Mouse (Mus musculus) heart, embryonic 12.5 days (tissue): ENCODE measurements around the gene Elavl3. TPM values are rescaled to one million over a fixed set of nuclear protein-coding genes. Genes with fewer than 3 reads are reported as not detected.

Experiments used
- ATAC-seq: fragments of 200-750 bp; cut with Nextera tagmentation; 2 replicates; pipeline ENCODE4 v1.8.0; 2017; ENCODE audit warnings: moderate TSS enrichment, moderate library complexity; ENCODE audit not compliant: insufficient number of reproducible peaks, low FRiP score
- H3K27ac ChIP-seq: fragments of 300-500 bp; sonication (generic); 2 replicates; pipeline ENCODE4 v1.5.1; 2016; ENCODE audit warnings: mild to moderate bottlenecking, moderate library complexity; ENCODE audit not compliant: poor library complexity, severe bottlenecking
- H3K27me3 ChIP-seq: fragments of 300-500 bp; sonication (generic); replicated peaks from 2 replicates; pipeline ENCODE4 v1.6.1; 2016; ENCODE audit warnings: mild to moderate bottlenecking, moderate library complexity
- H3K36me3 ChIP-seq: fragments of 300-500 bp; sonication (generic); 2 replicates; pipeline ENCODE4 v1.6.1; 2016; ENCODE audit warnings: mild to moderate bottlenecking, moderate library complexity
- H3K4me1 ChIP-seq: fragments of 300-500 bp; sonication (generic); replicated peaks from 2 replicates; pipeline ENCODE4 v1.6.1; 2016; ENCODE audit warnings: mild to moderate bottlenecking
- H3K4me2 ChIP-seq: fragments of 300-500 bp; sonication (generic); 2 replicates; pipeline ENCODE4 v1.6.1; 2016; ENCODE audit warnings: mild to moderate bottlenecking, moderate library complexity
- H3K4me3 ChIP-seq: fragments of 300-500 bp; sonication (generic); 2 replicates; pipeline ENCODE4 v1.5.1; 2016; ENCODE audit warnings: mild to moderate bottlenecking
- H3K9ac ChIP-seq: fragments of 300-500 bp; sonication (generic); 2 replicates; pipeline ENCODE4 v1.6.1; 2016; ENCODE audit warnings: mild to moderate bottlenecking, moderate library complexity
- H3K9me3 ChIP-seq: fragments of 300-500 bp; sonication (generic); replicated peaks from 2 replicates; pipeline ENCODE4 v1.6.1; 2016; ENCODE audit warnings: mild to moderate bottlenecking, moderate library complexity
- WGBS: fragments of 180-500 bp; shearing (Covaris S2); methylation state at CpG from one replicate; pipeline ENCODE4 v1.1.7; 2016; 5-methylcytosine and 5-hydroxymethylcytosine counted together
- polyA plus RNA-seq: library from polyadenylated mRNA; unstranded; fragments of >200 nt; fragmentation: Nextera tagmentation; extraction: Ambion mirVana; gene quantifications from 2 replicates; pipeline ENCODE4 v1.2.1, GENCODE M21; 2016

Gene Elavl3
- 0.13 and 0.40 TPM in 2 replicates for polyA plus RNA-seq

GRCm38 (mm10) chr9:22051958-22052254 is at the start of gene Elavl3:
TSS of gene Elavl3 (minus strand) at chr9:22052023.
- H3K9ac ChIP-seq = 0 out of 2 replicates have a peak within 1 kb of the TSS, but pooled peaks have one; percentile 2
- no peaks in the 10 kb centered on the region for H3K9me3 ChIP-seq
- peak within 1 kb of the TSS; percentile 69 for H3K4me2 ChIP-seq
- H3K27ac ChIP-seq = no peak within 1 kb of the TSS
- peak within 1 kb of the TSS; percentile 36 for H3K4me3 ChIP-seq
- peaks cover 80% of the 10 kb centered on the region for H3K27me3 ChIP-seq
- 3% methylated on average over 16 of the region's 28 CpGs for WGBS
- no peak for ATAC-seq
- H3K36me3 ChIP-seq = peaks cover 2% of the 10 kb centered on the region
- H3K4me1 ChIP-seq = peaks cover 30% of the 10 kb centered on the region

- Histone ChIP-seq H3K9ac (peak overlapping the region; percentile 70), H3K4me1 (peaks cover 22% of the 10 kb centered on the region), H3K27me3 (0 out of 2 replicates have a peak, but pooled peaks cover 9% of the 10 kb centered on the region), H3K9me3 (no peaks in the 10 kb centered on the region), H3K36me3 (peaks cover 36% of the 10 kb centered on the region), H3K4me2 (peak overlapping the region; percentile 66), H3K4me3 (peak overlapping the region; percentile 42), H3K27ac (peak overlapping the region; percentile 82)
- under 1% methylated on average over 17 of the region's 18 CpGs for WGBS
- ATAC-seq = peak; percentile 66
Measured at GRCm38 (mm10) chr9:22099922-22100321, 48.1 kb upstream of the Elavl3 start.

DNA sequence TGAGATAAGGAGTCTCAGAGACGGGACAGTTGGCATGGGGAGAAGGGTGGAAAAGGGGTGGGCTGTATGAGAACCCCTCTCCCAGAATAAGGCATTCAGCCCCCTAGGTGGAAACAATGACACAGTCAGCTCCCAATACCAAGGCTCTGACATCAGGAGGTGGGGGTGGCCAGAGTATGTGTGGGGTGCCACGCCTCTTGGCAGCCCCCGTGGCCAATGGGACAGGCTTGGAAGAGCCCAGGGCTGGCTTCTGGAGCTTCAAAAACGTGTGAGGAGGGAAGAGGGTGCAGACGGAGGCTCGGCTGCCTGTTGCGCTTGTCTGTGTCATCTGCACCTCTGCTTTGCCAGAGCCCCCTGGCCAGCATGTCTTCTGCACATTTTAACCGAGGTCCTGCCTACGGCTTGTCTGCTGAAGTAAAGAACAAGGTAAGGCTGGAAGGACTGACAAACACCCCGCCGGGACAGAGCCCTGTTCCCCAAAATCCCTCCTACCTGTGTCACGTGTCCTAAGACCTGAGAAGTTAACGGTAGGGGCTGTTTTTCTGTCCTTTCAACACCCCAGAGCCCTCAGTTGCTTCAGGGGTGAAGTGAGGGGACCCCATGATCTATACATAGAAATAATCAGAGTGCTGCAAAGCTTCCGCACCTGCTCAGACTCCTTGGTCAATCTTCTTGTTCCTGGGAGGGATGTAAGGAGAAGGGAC is 47.3 kb upstream of the Elavl3 start, which contains the start of gene Cnn1:
Cnn1 (plus strand) TSS at position 224 of the 704 bp plus-strand sequence.
- H3K27me3 ChIP-seq = 0 out of 2 replicates have a peak, but pooled peaks cover 9% of the 10 kb centered on the region
- peak within 1 kb of the TSS; percentile 70 for H3K9ac ChIP-seq
- peak; percentile 46 for ATAC-seq
- 4% methylated on average over 14 of the region's 14 CpGs for WGBS
- peak within 1 kb of the TSS; percentile 42 for H3K4me3 ChIP-seq
- H3K4me1 ChIP-seq = peaks cover 22% of the 10 kb centered on the region
- H3K9me3 ChIP-seq = no peaks in the 10 kb centered on the region
- H3K27ac ChIP-seq = peak within 1 kb of the TSS; percentile 82
- peak within 1 kb of the TSS; percentile 66 for H3K4me2 ChIP-seq
- peaks cover 28% of the 10 kb centered on the region for H3K36me3 ChIP-seq

GRCm38 (mm10) chr9:22095854-22096307 is 44.1 kb upstream of the Elavl3 start:
- peak overlapping the region; percentile 67 for H3K9ac ChIP-seq
- peaks cover 21% of the 10 kb centered on the region for H3K4me1 ChIP-seq
- no peaks in the 10 kb centered on the region for H3K9me3 ChIP-seq
- 1% methylated on average over 24 of the region's 24 CpGs for WGBS
- 0 out of 2 replicates have a peak, but pooled peaks cover 7% of the 10 kb centered on the region for H3K27me3 ChIP-seq
- no peaks in the 10 kb centered on the region for H3K36me3 ChIP-seq
- ATAC-seq = peak; percentile 74
- H3K4me2 ChIP-seq = peak overlapping the region; percentile 73
- H3K27ac ChIP-seq = peak overlapping the region; percentile 44; the same call in 1 of the 2 replicates
- H3K4me3 ChIP-seq = peak overlapping the region; percentile 40

GRCm38 (mm10) chr9:22092746-22093145 is 40.9 kb upstream of the Elavl3 start:
- H3K9me3 ChIP-seq = no peaks in the 10 kb centered on the region
- H3K36me3 ChIP-seq = no peaks in the 10 kb centered on the region
- H3K4me3 ChIP-seq = no peak overlapping the region
- no peak overlapping the region for H3K27ac ChIP-seq
- H3K27me3 ChIP-seq = no peaks in the 10 kb centered on the region
- 82% methylated on average over 6 of the region's 6 CpGs for WGBS
- no peak for ATAC-seq
- H3K4me1 ChIP-seq = 0 out of 2 replicates have a peak, but pooled peaks cover 10% of the 10 kb centered on the region
- H3K4me2 ChIP-seq = no peak overlapping the region
- H3K9ac ChIP-seq = no peak overlapping the region

DNA sequence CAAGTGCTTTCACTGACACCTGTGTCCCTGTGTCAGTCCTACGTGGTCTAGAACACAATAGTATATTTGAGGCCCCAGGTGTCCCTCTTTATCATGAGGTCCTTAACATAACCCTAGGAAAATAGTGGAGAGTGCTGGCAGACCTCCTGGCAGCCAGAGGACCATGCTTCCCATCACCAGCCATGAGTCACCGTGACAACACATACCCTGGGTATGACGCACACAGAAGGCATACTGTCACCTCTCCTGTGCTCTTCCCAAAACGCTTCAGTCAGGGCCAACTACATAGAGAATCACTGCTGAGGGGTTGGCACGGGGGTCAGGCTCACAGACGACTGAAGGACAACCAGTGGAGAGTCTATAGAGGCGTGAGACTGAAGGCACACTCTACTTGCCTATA is 38.2 kb upstream of the Elavl3 start:
- Histone ChIP-seq H3K36me3 (no peaks in the 10 kb centered on the region), H3K27ac (no peak overlapping the region)
- WGBS = 76% methylated on average over 7 of the region's 7 CpGs

DNA sequence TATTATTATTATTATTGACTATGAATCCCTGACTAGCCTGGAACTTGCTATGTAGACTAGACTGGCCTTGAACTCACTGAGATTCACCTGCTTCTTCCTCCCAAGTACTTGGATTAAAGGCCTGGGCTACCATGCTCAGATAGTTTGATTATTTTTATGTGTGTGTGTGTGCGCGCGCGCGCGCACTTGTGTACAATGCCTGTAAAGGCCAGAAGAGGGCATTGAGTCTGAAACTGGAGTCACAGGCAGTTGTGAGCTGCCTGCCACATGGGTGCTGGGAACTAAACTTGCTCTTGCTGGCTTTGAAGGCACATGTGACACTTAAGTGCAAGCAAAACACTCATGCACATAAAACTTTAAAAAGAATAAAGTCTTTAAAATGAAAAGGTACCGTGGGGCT is 37.5 kb upstream of the Elavl3 start:
- Histone ChIP-seq H3K4me3 (no peak overlapping the region), H3K4me1 (peaks cover 19% of the 10 kb centered on the region), H3K4me2 (no peak overlapping the region), H3K27ac (no peak overlapping the region), H3K36me3 (no peaks in the 10 kb centered on the region), H3K9me3 (no peaks in the 10 kb centered on the region), H3K27me3 (no peaks in the 10 kb centered on the region), H3K9ac (no peak overlapping the region)
- 99% methylated on average over 7 of the region's 7 CpGs for WGBS
- ATAC-seq = no peak

More for the DNA sequence above, 38.2 kb upstream of the Elavl3 start:
- H3K4me2 ChIP-seq = no peak overlapping the region
- H3K4me3 ChIP-seq = no peak overlapping the region
- H3K9ac ChIP-seq = no peak overlapping the region
- ATAC-seq = no peak
- no peaks in the 10 kb centered on the region for H3K9me3 ChIP-seq
- H3K27me3 ChIP-seq = no peaks in the 10 kb centered on the region
- peaks cover 19% of the 10 kb centered on the region for H3K4me1 ChIP-seq

GRCm38 (mm10) chr9:22087034-22087618 is 35.3 kb upstream of the Elavl3 start:
- ATAC-seq = no peak
- no peak overlapping the region for H3K4me2 ChIP-seq
- no peak overlapping the region for H3K4me3 ChIP-seq
- H3K27me3 ChIP-seq = no peaks in the 10 kb centered on the region
- no peaks in the 10 kb centered on the region for H3K9me3 ChIP-seq
- 81% methylated on average over 2 of the region's 2 CpGs for WGBS
- peaks cover 19% of the 10 kb centered on the region for H3K4me1 ChIP-seq
- no peak overlapping the region for H3K27ac ChIP-seq
- no peak overlapping the region for H3K9ac ChIP-seq
- H3K36me3 ChIP-seq = peaks cover 11% of the 10 kb centered on the region; the same call in 1 of the 2 replicates

GRCm38 (mm10) chr9:22086012-22086411 is 34.2 kb upstream of the Elavl3 start:
- 77% methylated on average over 6 of the region's 6 CpGs for WGBS
- Histone ChIP-seq H3K4me3 (peak overlapping the region; percentile 85), H3K27ac (peak overlapping the region; percentile 75), H3K36me3 (peaks cover 11% of the 10 kb centered on the region; the same call in 1 of the 2 replicates), H3K9me3 (no peaks in the 10 kb centered on the region), H3K4me2 (peak overlapping the region; percentile 83), H3K27me3 (no peaks in the 10 kb centered on the region), H3K4me1 (peaks cover 19% of the 10 kb centered on the region), H3K9ac (peak overlapping the region; percentile 82)
- no peak for ATAC-seq

DNA sequence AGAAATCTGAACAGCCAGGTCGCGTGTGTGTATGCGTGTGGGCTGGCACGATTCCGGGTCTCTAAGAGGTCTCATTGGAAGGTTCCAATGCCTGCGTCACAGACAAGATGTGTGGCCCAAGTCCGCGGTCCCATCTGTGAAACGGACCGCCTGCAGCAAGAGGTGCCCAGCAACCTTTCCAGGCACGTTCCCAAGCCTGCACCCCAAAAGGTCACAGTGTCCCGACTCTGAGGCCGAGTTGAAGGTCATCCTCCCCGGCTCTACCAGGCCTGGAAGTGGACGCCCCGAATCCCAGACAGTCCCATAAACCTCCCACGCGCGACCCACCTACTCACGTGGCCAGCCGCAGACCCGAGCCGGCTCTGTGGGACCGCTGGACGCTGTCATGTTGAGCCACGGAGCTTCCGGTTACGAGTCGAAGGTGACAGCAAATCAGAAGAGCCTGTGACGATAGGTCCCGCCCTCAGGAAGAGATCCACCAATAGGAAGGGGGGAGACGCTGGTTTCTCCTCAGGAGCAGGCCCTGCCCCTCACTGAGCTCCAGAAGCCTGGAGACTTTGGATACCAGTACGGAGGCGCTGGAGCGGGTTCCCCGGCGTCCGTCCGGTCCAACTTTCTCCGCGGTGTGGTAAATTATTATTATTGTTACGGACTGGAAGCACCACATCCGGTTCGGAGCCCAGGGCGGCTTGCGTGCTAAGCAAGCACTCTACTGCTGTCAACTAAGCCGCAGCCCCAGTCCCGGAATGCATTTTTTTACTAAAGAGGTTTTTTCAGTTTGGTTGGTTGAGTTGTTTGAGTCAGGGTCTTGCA is 33.4 kb upstream of the Elavl3 start, which contains the start of gene Ecsit:
Ecsit (minus strand) TSS at position 417 of the 813 bp plus-strand sequence.
- ATAC-seq = peak; percentile 98
- H3K27me3 ChIP-seq = no peaks in the 10 kb centered on the region
- peak within 1 kb of the TSS; percentile 85 for H3K4me3 ChIP-seq
- no peaks in the 10 kb centered on the region for H3K9me3 ChIP-seq
- under 1% methylated on average over 48 of the region's 48 CpGs for WGBS
- peak within 1 kb of the TSS; percentile 82 for H3K9ac ChIP-seq
- peaks cover 19% of the 10 kb centered on the region for H3K4me1 ChIP-seq
- peak within 1 kb of the TSS; percentile 75 for H3K27ac ChIP-seq
- H3K4me2 ChIP-seq = peak within 1 kb of the TSS; percentile 83
- peaks cover 17% of the 10 kb centered on the region for H3K36me3 ChIP-seq
